Mouse (Mus musculus) heart, embryonic 16.5 days (tissue): Measurements from ENCODE around the gene Gstm5. TPM values are rescaled to one million over a fixed set of nuclear protein-coding genes. Genes with fewer than 3 reads are reported as not detected.
A peak's percentile ranks its signal among the peaks of the same experiment; 100 is the strongest.

ENCODE experiments used
- ATAC-seq: fragments of 200-750 bp; cut with Nextera tagmentation; replicated peaks from 2 replicates; pipeline ENCODE4 v1.8.0; 2017; ENCODE audit warnings: moderate number of reproducible peaks; ENCODE audit not compliant: insufficient read depth, low FRiP score; ENCODE audit errors: extremely low read depth
- H3K27ac ChIP-seq: fragments of 300-500 bp; sonication (generic); 2 replicates; pipeline ENCODE4 v1.5.1; 2014; ENCODE audit warnings: mild to moderate bottlenecking, low read length, control low read depth, moderate library complexity
- H3K27me3 ChIP-seq: fragments of 300-500 bp; sonication (generic); 2 replicates; pipeline ENCODE4 v1.6.1; 2014; ENCODE audit warnings: low read length, mixed read lengths; ENCODE audit not compliant: control insufficient read depth, insufficient read depth
- H3K36me3 ChIP-seq: fragments of 300-500 bp; sonication (generic); 2 replicates; pipeline ENCODE4 v1.6.1; 2014; ENCODE audit not compliant: control insufficient read depth, insufficient read depth
- H3K4me1 ChIP-seq: fragments of 300-500 bp; sonication (generic); 2 replicates; pipeline ENCODE4 v1.6.1; 2014; ENCODE audit warnings: low read length, mixed read lengths; ENCODE audit not compliant: control insufficient read depth, insufficient read depth
- H3K4me2 ChIP-seq: fragments of 300-500 bp; sonication (generic); 2 replicates; pipeline ENCODE4 v1.6.1; 2014; ENCODE audit warnings: low read depth, mild to moderate bottlenecking, control low read depth, low read length
- H3K4me3 ChIP-seq: fragments of 300-500 bp; sonication (generic); 2 replicates; pipeline ENCODE4 v1.5.1; 2014; ENCODE audit warnings: mild to moderate bottlenecking, control low read depth, low read length
- H3K9ac ChIP-seq: fragments of 300-500 bp; sonication (generic); 2 replicates; pipeline ENCODE4 v1.6.1; 2014; ENCODE audit warnings: low read length, control low read depth
- H3K9me3 ChIP-seq: fragments of 300-500 bp; sonication (generic); replicated peaks from 2 replicates; pipeline ENCODE4 v1.6.1; 2016; ENCODE audit warnings: low read length; ENCODE audit not compliant: control insufficient read depth
- WGBS: fragments of 180-500 bp; shearing (Covaris S2); extraction: QIAGEN DNeasy Blood & Tissue Kit; methylation state at CpG from one replicate; pipeline ENCODE4 v1.1.7; 2014; 5-methylcytosine and 5-hydroxymethylcytosine counted together
- polyA plus RNA-seq: library from polyadenylated mRNA; unstranded; fragments of >200 nt; fragmentation: Nextera tagmentation; extraction: Ambion mirVana; gene quantifications from 2 replicates; pipeline ENCODE4 v1.2.1, GENCODE M21; 2015

Gstm5 gene
- polyA plus RNA-seq, 1 experiment from 2014 or later = 118 TPM

DNA sequence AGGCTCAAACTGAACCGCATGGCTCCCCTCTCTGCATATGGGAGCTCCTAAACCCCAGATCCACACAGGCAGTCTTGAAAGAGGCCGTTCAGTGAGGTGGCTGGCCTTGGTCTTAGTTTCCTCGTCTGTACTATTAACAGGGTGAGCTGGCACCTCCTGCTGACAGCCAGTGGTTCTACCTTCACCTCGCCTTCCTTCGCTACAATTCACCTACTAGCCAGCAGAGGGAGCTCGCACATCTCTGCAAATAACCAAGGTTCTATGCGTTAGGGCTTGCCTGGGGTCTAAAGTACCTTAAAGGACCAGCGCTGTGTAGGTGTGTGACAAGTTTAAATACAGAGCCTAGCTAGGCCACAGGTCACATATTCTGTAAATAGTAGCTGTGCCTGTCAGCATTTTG is 28.5 kb upstream of the Gstm5 start:
- ATAC-seq = 0 out of 2 replicates have a peak, but pooled peaks have one; percentile 40
- Histone ChIP-seq H3K27ac (no peak overlapping the region), H3K4me2 (no peak overlapping the region), H3K36me3 (no peaks in the 10 kb centered on the region), H3K4me3 (no peak overlapping the region), H3K9me3 (no peaks in the 10 kb centered on the region), H3K9ac (no peak overlapping the region), H3K27me3 (0 out of 2 replicates have a peak, but pooled peaks cover 2% of the 10 kb centered on the region), H3K4me1 (peaks cover 4% of the 10 kb centered on the region; the same call in 1 of the 2 replicates)
- 6% methylated on average over 8 of the region's 8 CpGs for WGBS

DNA sequence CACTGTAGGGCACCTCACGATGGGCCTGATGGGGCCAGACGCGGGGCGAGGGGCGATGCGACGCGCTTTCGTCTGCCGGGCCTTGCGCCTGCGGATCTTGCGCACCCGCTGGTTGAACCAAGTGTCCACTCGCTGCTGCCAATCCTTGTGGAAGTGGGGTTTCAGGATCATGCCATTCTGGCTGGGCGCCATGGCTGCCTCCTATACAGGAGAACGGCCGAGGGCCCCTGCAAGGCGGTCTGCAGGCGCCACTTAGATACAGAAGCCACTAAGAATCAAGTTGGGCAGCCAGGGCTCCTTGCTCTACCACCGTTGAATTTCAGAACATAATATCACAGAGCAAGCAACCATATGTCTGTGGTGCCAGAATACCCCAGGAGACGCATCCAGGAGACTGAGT is 27.2 kb upstream of the Gstm5 start:
- Histone ChIP-seq H3K27ac (no peak overlapping the region), H3K4me3 (no peak overlapping the region), H3K9me3 (no peaks in the 10 kb centered on the region), H3K4me1 (no peaks in the 10 kb centered on the region), H3K27me3 (0 out of 2 replicates have a peak, but pooled peaks cover 2% of the 10 kb centered on the region), H3K36me3 (no peaks in the 10 kb centered on the region), H3K9ac (no peak overlapping the region), H3K4me2 (no peak overlapping the region)
- no peak for ATAC-seq
- 86% methylated on average over 22 of the region's 22 CpGs for WGBS

GRCm38 (mm10) chr3:107869097-107869496 is 26.5 kb upstream of the Gstm5 start:
- Histone ChIP-seq H3K9me3 (no peaks in the 10 kb centered on the region), H3K4me1 (no peaks in the 10 kb centered on the region), H3K4me2 (no peak overlapping the region), H3K9ac (no peak overlapping the region), H3K27ac (no peak overlapping the region), H3K27me3 (0 out of 2 replicates have a peak, but pooled peaks cover 2% of the 10 kb centered on the region), H3K36me3 (no peaks in the 10 kb centered on the region), H3K4me3 (no peak overlapping the region)
- 53% methylated on average over 7 of the region's 7 CpGs for WGBS
- no peak for ATAC-seq

- 71% methylated on average over 4 of the region's 4 CpGs for WGBS
- H3K4me1 ChIP-seq = no peaks in the 10 kb centered on the region
- no peak overlapping the region for H3K27ac ChIP-seq
- no peaks in the 10 kb centered on the region for H3K9me3 ChIP-seq
- 0 out of 2 replicates have a peak, but pooled peaks cover 2% of the 10 kb centered on the region for H3K27me3 ChIP-seq
- H3K36me3 ChIP-seq = no peaks in the 10 kb centered on the region
- H3K4me2 ChIP-seq = no peak overlapping the region
- no peak overlapping the region for H3K4me3 ChIP-seq
- H3K9ac ChIP-seq = no peak overlapping the region
- no peak for ATAC-seq
Measured at GRCm38 (mm10) chr3:107869925-107870324, 25.7 kb upstream of the Gstm5 start.

GRCm38 (mm10) chr3:107873335-107874251 is 22.0 kb upstream of the Gstm5 start:
- Histone ChIP-seq H3K9ac (no peak overlapping the region), H3K27me3 (no peaks in the 10 kb centered on the region), H3K36me3 (no peaks in the 10 kb centered on the region), H3K4me1 (no peaks in the 10 kb centered on the region), H3K9me3 (no peaks in the 10 kb centered on the region), H3K27ac (no peak overlapping the region), H3K4me2 (peak overlapping the region; percentile 4; the same call in 1 of the 2 replicates), H3K4me3 (no peak overlapping the region)
- 63% methylated on average over 24 of the region's 24 CpGs for WGBS
- ATAC-seq = no peak

DNA sequence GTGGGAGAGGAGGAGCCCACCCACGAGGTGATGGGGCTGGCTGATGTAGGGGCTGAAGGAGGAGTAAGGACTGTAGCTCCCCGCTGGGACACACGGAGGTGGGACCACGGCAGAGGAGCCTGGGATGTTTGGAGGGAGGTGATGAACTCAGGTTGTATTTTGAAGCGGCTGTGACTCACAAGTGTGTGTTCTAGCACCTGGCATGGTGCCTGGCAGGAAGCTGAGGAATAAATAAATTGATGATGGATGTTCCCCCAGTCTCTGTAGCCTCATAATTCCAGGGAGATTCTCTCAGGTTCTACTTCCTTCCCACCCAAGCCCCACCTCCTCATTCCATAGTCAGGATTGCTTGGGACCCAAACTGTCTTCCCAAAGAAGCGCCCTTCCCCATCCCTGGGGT is 20.4 kb upstream of the Gstm5 start:
- Histone ChIP-seq H3K9ac (no peak overlapping the region), H3K4me3 (no peak overlapping the region), H3K27ac (no peak overlapping the region), H3K9me3 (no peaks in the 10 kb centered on the region), H3K27me3 (no peaks in the 10 kb centered on the region), H3K36me3 (no peaks in the 10 kb centered on the region), H3K4me1 (no peaks in the 10 kb centered on the region), H3K4me2 (no peak overlapping the region)
- WGBS = 61% methylated on average over 6 of the region's 6 CpGs
- ATAC-seq = no peak

DNA sequence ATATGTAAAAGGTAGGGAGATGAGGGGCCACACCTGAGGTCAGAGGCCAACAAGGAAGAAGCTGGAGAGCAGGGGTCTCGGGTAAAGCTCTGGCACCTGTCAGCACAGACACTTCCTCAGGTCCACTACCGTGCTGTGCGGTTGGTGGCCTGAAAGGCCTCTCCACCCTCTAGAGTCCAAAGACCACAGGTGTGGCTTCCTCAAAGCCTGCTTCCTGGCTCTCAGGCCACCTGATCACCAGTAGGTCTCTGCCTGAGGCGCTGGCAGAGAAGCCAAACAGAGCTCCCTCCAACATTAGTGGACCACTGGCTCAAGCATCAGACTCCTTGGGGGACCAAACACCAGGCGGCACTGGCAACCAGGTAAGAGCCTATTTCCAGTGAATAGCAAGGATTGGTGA is 18.6 kb upstream of the Gstm5 start, which contains the start of gene Eps8l3:
Eps8l3 (plus strand) TSS at position 225 of the 400 bp plus-strand sequence.
- no peak for ATAC-seq
- Histone ChIP-seq H3K4me2 (no peak within 1 kb of the TSS), H3K27ac (no peak within 1 kb of the TSS), H3K4me1 (no peaks in the 10 kb centered on the region), H3K4me3 (no peak within 1 kb of the TSS), H3K9ac (no peak within 1 kb of the TSS), H3K36me3 (no peaks in the 10 kb centered on the region), H3K27me3 (no peaks in the 10 kb centered on the region), H3K9me3 (no peaks in the 10 kb centered on the region)
- 87% methylated on average over 5 of the region's 5 CpGs for WGBS

DNA sequence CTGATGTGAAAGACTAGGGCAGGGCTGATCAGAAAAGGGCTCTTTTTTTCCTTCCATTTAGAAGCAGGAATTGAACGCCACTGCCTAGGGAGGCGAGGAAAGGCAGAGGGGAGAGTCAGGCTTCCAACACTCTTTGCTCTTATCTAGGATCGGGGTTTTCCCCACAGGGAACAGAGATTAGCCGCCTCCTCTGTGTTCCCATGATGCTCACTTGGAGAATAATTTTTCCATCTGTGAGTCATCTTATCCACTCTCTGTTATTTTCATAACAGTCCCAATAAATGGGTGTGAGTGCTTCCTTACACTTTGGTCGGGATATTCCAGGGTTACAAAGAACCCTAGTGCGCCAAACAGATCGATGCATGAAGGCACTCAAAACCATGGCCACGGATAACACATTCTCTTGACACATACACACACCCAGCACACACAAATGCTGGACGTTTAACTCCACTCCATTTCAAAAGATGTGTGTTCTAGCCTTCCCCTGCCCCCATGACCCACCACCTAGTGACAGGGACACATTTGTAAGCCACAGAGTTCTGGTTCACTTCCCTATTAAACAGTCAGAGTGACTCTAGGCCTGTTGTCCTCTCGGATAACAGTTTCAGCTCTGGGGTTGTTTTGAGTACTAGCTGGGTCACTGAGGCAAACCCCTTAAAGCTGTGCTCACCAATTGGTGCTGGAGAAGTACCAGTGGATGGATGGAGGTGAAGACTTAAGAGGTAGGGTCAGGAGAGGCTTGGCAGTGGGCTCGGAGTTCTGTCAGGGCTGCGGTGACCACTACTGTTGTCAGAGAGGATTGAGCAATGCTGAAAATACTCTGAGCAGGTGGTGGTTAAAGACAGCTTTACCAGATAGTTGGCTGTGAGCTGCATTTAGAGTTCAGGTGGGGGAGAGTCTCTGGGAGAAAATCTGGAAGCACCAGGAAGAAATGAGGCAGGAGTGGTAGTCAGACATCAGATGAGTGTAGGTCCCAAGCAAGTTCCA is 17.6 kb upstream of the Gstm5 start:
- Histone ChIP-seq H3K4me3 (no peak overlapping the region), H3K36me3 (no peaks in the 10 kb centered on the region), H3K9me3 (no peaks in the 10 kb centered on the region), H3K27me3 (no peaks in the 10 kb centered on the region), H3K27ac (no peak overlapping the region), H3K9ac (no peak overlapping the region), H3K4me2 (no peak overlapping the region), H3K4me1 (no peaks in the 10 kb centered on the region)
- no peak for ATAC-seq
- 55% methylated on average over 12 of the region's 12 CpGs for WGBS
